Mouse (Mus musculus): ENCODE measurements around the gene Ccm2.
A peak's percentile ranks its signal among the peaks of the same experiment; 100 is the strongest.

DNA sequence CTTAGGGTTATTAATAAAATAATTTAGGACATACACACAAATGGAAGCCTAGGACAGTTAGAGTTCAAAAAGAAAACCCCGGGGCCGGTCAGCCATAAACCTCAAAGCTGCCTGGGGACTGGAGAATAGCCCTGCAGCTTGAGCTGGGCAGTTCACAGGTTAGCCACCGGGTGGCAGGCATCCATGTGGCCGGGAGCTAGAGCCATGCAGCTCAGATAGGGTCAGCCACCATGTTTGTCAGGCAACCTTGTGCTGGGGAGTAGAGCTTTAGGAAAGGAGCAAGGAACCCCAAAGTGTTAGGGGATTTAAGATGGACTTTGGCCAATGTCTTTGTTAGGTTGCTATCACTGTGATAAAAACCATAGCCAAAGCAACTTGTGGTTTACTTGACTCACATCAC lies 81.9 kb downstream of the Ccm2 start:
- TF ChIP-seq CTCF (IDR thresholded peaks at IDR 0.05; ENCODE audit: control insufficient read depth, insufficient read depth, insufficient replicate concordance, low read depth, low read length) (peak; percentile 72; the same call in 1 of the 2 replicates), POLR2A (IDR thresholded peaks at IDR 0.05; ENCODE audit: control insufficient read depth, low read depth, low read length) (no peak)
